Mouse (Mus musculus): ENCODE measurements around the gene Tnfrsf11a.
"Not testable (repeated sequence)": the region's sequence is repeated elsewhere in the genome, so short reads cannot be mapped to it uniquely, and the experiment has no call there.

Tnfrsf11a gene

DNA sequence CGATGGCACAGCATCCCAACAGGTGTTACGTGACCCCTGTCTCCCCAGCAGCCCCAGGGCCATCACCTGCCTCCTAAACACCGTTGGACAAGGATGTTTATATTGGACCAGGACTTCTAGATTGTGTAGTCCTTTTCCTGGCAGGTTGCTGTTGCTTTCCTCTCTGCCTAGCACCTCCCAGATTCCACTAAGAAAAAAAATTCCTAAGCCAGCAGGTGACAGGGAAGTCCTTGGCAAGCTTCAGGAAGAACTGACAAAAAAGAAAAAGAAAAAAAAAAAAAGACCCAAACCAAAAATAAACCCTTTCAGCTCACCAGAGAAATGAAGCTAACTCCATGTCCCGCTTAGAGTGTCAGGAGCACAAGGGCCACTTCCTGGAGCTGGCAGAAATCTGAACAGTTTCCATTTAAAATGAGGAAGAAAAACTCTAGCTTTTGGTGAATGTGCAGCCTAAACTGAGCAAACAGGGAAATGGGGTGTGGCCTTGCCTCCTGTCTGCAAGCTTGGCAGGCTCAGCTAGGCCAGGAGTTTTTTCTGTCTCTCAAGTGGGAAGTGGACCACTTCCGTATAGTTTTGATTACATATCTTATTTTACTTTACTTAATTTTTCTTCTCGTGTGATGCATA, 6.3 kb downstream of the Tnfrsf11a start:
- DNase-seq: no peak

DNA sequence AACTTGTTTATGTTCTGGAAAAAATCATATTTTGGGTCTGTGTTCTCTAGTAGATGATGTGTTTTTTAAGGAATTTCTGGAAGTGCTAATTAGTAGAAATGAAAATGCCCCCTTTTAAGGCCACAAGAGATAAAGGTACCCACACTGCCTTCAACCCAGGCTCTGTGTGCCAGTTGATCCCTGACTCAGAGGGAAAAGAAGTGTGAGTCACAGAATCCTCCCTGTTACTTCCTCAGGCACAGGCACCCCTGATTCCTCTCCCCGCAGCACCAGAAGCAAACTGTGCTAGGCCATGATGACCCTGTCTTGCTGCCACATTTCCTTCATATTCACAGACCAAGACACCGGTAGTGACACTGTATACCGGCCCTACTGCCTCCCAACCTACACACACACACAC, 9.6 kb downstream of the Tnfrsf11a start:
- DNase-seq: no peak

DNA sequence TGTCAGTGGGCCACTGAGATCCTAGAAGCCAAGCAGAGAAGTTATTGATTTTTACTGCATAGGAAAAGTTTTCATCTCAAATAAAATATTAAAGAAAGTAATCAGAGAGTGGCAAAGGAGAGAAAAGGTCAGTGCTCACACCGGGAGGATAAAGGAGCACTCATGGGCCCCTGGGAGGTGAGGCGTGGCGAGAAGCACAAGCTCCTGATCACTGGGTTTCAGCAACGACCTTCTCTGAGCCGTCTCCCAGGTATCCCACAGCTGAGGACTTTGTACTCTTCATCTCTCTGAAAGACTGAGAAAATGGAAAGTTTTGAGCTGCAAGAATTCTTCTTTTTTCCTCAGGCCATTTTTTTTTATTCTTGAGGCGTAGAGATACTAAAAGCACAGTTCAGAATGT, 14.2 kb downstream of the Tnfrsf11a start:
- DNase-seq: no peak

DNA sequence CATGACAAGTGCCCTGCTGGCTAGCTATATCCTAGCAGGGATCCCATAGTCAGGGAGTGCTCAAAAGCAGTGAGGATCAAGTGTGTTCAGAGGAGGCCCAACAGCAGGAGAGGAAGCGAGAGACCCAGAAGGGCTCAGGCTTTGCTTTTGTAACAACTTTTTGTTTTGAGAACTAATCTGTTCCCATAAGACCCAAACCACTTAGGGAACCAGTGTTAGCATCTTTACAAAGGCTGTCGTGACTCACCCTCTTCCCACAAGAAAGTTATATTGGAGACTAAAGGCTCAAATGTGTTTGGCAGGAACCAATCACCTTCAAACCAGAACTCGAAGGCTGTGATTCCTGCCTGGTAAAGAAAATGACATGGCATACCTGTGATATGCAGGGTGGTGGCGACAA, 15.2 kb downstream of the Tnfrsf11a start:
- no peak for DNase-seq

DNA sequence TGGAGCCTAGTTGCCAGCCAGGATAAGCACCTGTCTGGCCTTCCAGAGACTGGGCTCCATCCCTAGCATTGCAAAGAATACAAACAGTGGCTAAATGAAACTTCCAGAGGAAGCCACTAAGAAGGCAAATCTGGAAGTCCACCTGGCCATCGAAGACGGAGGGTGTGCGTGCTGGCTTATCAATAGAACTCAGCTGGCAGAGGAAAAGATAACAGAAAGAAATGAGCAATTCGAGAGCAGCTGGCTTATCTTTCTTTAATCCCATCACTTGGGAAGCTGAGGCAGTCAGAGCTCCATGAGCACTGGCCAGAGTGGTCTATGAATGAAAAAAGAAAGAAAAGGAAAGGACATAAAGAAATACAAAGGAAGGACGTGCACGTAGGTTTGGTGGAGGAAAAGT, 20.1 kb downstream of the Tnfrsf11a start:
- DNase-seq: no peak

DNA sequence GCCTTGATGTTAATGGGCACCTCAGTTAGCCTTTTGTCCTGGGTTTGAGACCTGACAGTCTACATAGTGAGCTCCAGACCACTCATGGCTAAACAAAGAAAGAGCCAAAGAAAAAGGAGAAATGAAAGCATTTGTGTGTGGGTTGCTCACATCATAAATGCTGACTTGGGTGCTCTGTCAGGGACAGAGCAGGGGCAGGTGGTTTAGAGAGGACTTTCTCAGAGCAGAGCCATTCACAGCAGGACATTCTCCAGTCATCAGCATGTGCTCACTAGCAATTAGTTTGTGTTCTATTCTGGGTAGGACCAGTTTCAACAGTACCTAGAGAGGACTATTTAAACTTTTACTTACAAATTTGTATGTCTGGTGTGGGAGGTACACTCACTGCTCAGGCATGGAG, 20.7 kb downstream of the Tnfrsf11a start:
- no peak for DNase-seq

DNA sequence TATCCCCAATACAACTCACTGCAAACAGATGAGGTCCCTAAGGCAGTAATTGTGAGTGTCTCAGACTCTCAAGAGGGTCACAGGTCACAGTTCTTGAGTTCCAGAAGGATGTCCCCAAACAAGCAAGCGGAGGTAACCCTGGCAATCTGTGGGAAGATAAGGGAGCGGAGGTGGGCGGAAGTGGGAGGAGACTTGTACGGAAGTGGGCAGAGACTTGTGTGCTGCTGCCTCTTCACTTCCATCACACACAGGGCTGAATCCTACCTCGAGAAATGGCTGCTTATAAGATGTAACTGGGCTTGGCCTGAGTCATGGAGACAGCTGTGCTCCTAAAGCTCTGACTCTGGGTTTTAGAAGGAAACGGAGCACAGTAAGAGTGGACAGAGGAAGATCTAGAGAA, 22.4 kb downstream of the Tnfrsf11a start:
- no peak for DNase-seq

DNA sequence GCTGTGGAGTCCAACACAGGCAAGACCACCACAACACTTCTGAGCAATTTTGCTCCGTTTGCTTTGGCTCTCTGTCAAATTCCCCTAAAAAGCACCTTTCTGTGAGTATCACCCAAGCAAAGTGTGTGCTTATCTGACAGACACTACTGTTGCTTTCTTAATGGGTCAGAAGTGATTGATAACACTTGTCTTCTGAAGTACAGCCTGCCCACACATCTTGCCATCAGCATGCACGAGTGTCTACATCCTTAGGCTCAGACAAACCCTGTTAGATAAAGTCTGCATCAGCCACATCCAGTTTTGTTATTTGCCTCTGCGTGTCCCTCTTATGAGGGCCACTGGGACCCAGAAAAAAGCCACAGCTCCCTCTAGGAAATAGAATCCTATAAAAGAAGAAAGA, 23.8 kb downstream of the Tnfrsf11a start:
- no peak for DNase-seq

DNA sequence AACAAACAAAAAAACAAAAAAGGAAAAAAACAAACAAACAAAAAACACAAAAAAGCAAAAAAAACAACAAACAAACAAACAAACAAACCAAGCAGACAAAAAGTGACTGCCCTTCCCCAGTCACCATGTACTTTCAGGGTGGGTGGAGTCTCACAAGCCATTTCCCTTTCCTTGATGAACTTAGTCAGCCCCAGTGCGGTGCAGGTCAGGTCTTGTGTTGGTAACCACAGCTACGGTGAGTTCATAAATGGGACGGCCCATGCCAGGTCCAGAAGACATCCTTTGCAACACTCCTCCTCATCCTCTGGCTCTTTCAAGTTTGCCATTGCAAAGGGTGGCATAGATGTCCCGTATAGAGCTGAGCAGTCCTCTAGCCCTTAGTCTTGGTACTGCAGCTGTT, 25.0 kb downstream of the Tnfrsf11a start:
- DNase-seq: no peak

DNA sequence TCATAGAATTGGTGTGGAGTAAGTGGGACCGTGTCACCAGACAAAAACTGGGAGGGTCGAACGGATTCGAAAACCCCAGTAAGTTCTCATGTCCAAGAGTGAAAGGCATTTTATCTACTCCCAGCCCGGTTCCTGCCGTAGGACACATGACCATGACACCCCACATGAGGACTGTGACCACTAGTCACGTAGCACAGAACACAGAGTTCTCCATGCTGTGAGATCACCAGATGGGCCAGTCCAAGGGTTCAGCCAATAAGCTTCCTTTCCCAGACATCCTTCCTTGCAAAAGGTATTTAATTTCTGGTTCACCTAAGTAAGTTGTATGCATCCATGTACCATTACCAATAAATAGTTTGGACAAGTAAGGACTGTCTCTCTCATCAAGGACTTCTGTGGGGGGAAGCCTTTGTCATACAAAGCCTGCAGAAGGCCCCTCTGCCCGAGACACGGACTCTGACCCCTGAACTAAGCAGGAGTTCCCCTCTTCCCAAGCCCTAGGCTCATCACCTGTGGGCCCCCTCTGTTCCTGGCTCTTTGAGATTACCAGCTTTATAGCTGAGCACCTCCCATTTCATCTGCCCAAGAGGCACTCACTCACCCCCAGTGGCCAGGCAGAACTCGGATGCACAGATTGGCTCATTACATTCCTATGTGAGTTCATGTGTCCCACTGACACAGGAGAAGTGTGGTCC, 26.7 kb downstream of the Tnfrsf11a start:
- no peak for DNase-seq

DNA sequence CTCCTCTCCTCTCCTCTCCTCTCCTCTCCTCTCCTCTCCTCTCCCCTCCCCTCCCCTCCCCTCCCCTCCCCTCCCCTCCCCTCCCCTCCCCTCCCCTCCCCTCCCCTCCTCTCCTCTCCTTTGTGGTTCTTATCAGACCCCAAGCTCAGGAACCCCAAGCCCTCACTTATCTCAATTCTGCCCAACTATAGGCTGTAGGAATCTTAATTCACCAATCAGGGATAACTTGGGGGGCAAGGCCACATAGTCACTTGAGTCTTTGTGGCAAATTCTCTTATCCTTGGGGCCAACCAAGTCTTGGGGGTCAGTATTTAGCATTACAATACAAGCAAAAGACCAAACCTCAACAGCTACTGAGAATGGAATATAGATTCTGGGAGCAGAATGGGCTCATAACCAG, 31.5 kb downstream of the Tnfrsf11a start:
- DNase-seq: not testable (repeated sequence)

DNA sequence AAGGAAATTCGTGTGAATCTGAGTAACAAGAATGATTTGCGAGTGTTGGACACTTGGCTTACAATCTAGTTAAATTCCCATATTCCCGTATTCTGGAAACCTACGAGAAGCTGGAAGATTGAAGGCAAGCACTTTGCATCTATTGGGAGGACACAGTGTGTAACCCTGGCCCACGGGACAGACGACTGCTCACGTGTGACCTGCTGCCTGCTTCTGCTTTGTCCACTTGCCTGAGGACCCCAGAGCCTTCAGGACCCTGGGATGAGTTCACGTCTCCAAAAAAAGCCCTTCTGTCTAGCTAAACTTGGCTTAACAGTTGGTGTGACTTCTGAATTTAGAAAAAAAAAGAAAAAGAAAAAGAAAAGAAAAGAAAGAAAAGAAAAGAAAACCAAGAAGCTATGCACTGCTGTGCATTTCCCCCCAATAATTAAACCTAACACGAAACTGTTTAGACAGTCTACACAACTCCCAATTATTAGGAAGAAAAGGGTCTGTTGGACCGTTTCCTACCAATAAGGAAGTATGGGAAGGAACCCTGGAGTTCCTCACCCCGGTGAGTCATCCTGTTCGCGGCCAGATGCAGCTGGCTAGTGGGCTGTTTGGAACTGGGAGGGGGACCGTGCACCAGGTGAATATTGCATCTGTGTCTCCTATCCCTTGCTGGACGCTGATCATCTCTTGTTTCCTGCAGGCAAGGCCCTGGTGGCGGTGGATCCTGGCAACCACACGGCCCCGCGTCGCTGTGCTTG, 32.6 kb downstream of the Tnfrsf11a start:
- no peak for DNase-seq

DNA sequence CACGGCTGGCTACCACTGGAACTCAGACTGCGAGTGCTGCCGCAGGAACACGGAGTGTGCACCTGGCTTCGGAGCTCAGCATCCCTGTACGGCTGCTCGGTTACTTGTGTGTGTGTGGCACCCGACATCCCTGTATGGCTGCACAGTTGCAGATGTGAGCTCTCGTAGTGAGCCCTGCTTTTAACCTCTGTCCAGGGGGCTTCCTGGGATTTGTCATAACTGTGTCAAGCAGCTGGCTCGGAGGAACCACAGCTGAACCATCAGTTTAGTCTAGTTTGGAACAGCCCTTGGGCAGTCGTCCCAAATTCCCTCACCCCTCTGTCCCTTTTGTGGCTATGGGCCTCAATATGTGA, 33.2 kb downstream of the Tnfrsf11a start:
- DNase-seq: no peak

DNA sequence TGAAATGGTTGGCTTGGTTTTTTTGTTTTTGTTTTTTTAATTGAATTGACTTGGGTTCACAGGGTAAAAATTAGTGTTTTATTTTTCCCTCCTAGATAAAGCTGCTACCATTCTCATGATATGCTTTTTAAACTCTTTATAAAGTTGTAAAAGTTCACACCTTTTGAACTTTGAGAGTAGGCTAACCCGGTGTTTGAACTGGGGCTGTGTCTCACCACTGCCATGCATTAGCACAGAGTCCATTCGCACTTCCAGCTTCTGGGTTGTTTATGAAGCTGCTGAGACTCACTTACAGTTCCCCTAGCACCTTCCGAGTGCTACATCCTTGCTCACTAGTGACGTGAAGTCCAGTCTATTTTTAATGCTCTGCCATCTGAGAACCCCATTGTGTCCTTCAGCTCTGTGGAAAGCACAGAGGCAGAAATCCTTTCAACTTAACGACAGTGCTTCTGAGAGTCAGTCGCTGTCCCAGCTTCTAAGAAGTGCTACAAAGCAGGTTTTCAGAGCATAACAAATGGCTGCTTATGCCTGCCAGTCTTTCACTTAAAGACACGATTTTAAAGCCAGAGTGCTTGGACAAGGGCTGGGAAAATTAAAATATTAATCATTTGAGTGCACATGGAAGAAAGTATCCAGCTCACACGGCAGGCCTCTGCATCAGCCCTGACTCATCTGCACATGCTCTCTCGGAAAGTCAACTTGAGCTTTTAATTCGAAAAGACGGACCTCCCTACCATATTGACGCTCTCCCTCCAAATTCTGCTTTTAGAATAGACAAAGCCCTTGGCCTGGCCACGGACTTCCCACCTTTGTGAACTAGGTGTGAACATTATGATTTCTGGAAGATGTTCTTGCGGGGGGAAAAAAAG, 34.1 kb downstream of the Tnfrsf11a start:
- no peak for DNase-seq

DNA sequence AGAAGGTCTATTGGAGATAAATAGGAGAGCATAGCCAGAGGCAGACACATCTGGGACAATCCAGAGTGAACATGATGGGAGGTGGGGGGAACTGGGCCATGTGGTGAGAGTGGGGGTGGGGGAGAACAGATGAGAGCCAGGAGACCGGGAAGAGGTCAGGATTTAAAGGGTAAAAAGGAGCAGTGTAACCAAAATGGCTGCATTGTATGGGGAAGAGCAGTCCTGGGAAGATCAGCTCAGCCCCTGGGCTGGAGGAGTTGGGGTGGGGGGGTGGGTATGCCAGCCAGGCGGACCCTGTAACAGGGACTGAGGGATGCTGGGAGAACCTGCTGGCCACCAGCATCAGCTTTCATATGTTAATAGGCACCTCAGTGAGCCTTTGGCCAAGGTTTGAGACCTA, 34.8 kb downstream of the Tnfrsf11a start:
- no peak for DNase-seq

DNA sequence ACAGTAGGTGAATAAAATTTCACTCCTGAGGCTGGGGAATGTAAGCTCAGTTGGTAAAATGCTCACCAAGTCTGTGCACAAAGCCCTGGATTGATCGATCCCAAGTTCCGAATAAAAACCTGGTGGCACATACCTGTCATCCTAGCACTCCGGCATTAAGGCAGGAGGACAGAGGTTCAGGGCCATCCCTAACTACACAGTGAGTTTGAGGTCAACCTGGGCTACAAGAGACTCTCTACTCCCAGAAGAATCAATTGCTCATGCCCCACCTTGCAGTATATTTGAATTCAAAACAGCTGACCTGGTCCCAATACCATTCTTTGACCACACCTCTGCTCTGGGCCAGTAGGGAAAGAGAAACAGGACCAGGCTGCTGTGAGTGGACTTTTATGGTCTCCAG, 35.2 kb downstream of the Tnfrsf11a start:
- no peak for DNase-seq

DNA sequence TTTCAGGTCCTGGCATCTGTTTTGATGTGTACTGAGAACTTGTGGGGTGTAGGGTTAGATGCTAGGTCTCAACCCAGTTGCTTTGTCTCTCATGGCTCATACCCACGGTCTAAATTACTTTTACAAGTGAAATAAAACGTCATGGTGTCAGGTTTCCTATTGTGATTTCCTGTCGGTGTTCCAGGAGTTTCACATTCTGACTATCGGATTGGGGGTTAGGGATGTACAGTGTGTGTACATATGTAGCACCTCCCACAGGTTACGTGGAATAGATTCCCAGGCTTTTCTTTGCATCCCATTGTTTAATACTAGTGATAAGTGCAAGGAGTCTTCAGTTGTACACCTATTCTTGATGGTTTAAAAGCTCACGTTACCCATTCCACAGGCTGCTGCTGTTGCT, 38.5 kb downstream of the Tnfrsf11a start:
- DNase-seq: no peak

DNA sequence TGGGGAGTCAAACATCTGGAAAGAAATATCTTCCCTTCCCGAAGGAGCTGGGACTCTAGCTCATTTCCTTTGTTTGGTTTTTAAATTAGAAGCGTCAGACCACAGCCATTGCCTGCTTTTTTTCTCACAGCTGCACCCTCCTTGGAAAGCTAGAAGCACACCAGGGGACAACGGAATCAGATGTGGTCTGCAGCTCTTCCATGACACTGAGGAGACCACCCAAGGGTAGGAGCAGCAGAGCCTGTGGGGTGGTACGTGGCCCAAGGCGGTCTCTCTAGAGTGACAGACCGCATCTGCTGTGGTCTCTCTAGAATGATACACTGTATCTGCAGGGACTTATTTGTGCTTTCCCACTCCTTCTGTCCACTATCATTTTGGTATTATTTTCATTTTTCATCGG, 39.2 kb downstream of the Tnfrsf11a start:
- DNase-seq: no peak

DNA sequence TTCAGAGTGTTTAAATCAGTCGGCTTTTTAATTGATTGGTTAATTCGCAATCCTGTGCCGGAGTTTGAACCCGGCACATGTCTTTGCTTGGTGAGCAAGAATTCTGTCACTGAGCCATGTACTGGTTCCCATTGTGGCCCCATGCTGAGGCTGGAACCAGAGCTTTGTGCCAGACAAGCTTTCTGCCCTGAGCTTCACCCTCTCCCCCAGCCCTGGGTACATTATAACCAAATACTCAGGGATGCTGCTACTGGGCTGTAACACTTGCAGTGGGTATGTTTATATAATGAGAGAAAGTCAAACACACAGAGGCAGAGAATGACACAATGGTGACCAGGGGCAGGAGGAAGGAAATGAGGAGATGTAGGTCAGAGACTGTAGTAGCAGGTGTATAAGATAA, 43.8 kb downstream of the Tnfrsf11a start:
- no peak for DNase-seq

DNA sequence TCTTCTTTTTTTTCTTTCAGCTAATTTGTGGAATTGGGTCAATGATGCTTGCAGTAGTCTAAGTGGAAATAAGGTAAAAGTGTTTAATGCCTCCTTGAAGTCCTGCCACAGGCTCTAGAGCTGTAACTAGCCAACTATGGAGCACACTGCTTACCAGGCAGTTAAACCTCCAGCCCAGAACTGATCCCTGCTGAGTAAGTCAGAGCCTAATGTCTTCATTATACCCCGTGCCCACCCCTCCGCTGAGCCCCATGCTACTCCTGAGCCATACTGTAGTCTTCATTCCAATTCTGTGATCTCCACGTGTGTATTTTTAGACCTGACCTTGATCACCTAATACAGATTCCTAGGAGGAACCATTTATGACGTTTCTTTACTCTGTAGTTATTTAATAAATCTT, 44.5 kb downstream of the Tnfrsf11a start:
- DNase-seq: no peak

DNA sequence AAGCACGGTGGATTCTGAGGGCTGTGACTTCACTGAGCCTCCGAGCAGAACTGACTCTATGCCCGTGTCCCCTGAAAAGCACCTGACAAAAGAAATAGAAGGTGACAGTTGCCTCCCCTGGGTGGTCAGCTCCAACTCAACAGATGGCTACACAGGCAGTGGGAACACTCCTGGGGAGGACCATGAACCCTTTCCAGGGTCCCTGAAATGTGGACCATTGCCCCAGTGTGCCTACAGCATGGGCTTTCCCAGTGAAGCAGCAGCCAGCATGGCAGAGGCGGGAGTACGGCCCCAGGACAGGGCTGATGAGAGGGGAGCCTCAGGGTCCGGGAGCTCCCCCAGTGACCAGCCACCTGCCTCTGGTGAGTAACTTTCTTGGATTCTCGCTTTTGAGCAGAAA, 46.9 kb downstream of the Tnfrsf11a start:
- DNase-seq: no peak

DNA sequence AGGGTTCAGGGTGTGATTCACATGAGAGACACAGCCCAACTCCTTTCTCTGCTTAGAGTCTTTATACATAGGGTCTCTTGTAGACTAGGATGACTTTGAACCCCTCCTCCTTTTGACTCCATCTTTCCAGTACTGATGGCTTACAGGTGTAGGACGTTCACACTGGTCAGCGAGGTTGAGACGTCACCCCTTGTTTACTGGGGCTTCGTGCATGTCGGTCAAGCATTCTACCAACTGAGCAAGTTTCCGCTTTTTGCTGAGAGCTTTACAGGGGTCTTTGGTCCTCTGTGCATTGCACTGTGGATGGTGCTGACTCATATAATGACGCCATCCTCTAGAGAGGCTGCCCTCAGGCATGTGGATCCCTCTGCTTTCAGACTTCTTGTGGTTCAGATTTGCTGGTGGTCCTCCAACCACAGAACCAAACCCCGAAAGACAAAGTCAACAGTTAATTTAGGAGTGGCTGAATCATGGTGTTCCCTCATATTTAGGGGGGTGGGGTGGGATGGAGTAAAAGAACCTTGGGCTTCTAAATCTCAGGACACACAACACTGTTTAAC, 47.3 kb downstream of the Tnfrsf11a start:
- no peak for DNase-seq

DNA sequence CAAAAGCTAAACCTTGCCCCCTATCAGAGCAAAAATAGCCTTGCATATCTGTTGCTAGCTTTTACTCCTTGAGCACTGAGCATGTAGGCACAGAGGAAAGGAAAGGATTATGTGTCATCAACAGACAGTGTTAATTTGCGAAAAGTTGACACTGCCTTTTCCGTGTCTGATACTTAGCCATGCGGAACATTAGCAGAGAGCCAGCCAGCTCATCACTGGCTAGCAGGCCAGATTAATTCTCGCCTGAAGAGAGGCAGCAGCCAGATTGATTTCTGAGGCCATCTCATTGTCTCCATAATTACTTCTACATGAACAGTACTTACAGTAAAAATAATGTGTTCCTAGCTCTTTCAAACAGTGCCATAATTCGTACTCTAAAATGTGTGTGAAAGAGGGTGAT, 48.7 kb downstream of the Tnfrsf11a start:
- no peak for DNase-seq

Data from cerebellum, adult 11 months (tissue).